Mouse (Mus musculus): ENCODE data around the gene Krtap29-1. TPM values are rescaled to one million over a fixed set of nuclear protein-coding genes. Genes with fewer than 3 reads are reported as not detected.

The Krtap29-1 gene
- polyA plus RNA-seq (2012; rRNA removed): not detected in 2 replicates

GRCm38 (mm10) chr11:99978953-99979352 lies at the start of gene Krtap29-1:
Gene Krtap29-1, minus strand, starts transcription at chr11:99979053.

GRCm38 (mm10) chr11:100016112-100016511 lies 37.3 kb upstream of the Krtap29-1 start, which contains the start of gene Krt33a:
Gene Krt33a, minus strand, starts transcription at chr11:100016212.

GRCm38 (mm10) chr11:99993620-99994383 lies 14.9 kb upstream of the Krtap29-1 start, which contains the start of gene Krtap17-1:
Gene Krtap17-1, minus strand, starts transcription at chr11:99993994.

GRCm38 (mm10) chr11:99986180-99986647 lies 7.4 kb upstream of the Krtap29-1 start, which contains the start of gene Krtap16-1:
Gene Krtap16-1, minus strand, starts transcription at chr11:99986597.

GRCm38 (mm10) chr11:99948175-99948574 lies 30.7 kb downstream of the Krtap29-1 start, which contains the start of gene Krtap9-5:
Gene Krtap9-5, plus strand, starts transcription at chr11:99948475.

GRCm38 (mm10) chr11:99935991-99936390 lies 42.9 kb downstream of the Krtap29-1 start, which contains the start of gene Krtap31-2:
Gene Krtap31-2, plus strand, starts transcription at chr11:99936291.

Other genes with a start within 250 kb of the Krtap29-1 start
- not detected in 2 replicates for gene Gm14180, start 244.8 kb downstream of the Krtap29-1 start, polyA plus RNA-seq (2012; rRNA removed)
- gene Gm11595, start 206.1 kb downstream of the Krtap29-1 start, polyA plus RNA-seq (2012; rRNA removed): not detected in 2 replicates
- gene Krtap4-8, start 198.3 kb downstream of the Krtap29-1 start, polyA plus RNA-seq (2012; rRNA removed): not detected in 2 replicates
- gene Krtap4-9, start 193.9 kb downstream of the Krtap29-1 start, polyA plus RNA-seq (2012; rRNA removed): not detected in 2 replicates
- gene Gm11596, start 185.6 kb downstream of the Krtap29-1 start, polyA plus RNA-seq (2012; rRNA removed): not detected in 2 replicates
- not detected in 2 replicates for gene Gm11569, start 180.1 kb downstream of the Krtap29-1 start, polyA plus RNA-seq (2012; rRNA removed)
- gene Gm11554, start 174.6 kb downstream of the Krtap29-1 start, polyA plus RNA-seq (2012; rRNA removed): not detected in 2 replicates
- gene Krtap4-13, start 169.2 kb downstream of the Krtap29-1 start, polyA plus RNA-seq (2012; rRNA removed): not detected in 2 replicates
- gene Gm11564, start 163.4 kb downstream of the Krtap29-1 start, polyA plus RNA-seq (2012; rRNA removed): not detected in 2 replicates
- not detected in 2 replicates for gene 2300003K06Rik, start 141.0 kb downstream of the Krtap29-1 start, polyA plus RNA-seq (2012; rRNA removed)
- gene Krtap4-16, start 127.4 kb downstream of the Krtap29-1 start, polyA plus RNA-seq (2012; rRNA removed): not detected in 2 replicates
- not detected in 2 replicates for gene Gm11568, start 121.1 kb downstream of the Krtap29-1 start, polyA plus RNA-seq (2012; rRNA removed)
- gene Gm11559, start 114.6 kb downstream of the Krtap29-1 start, polyA plus RNA-seq (2012; rRNA removed): not detected in 2 replicates
- gene Krtap9-1, start 105.7 kb downstream of the Krtap29-1 start, polyA plus RNA-seq (2012; rRNA removed): not detected in 2 replicates
- gene Gm11567, start 99.9 kb downstream of the Krtap29-1 start, polyA plus RNA-seq (2012; rRNA removed): not detected in 2 replicates
- not detected in 2 replicates for gene Krtap31-1, start 71.1 kb downstream of the Krtap29-1 start, polyA plus RNA-seq (2012; rRNA removed)
- not detected in 2 replicates for gene Gm11565, start 64.3 kb downstream of the Krtap29-1 start, polyA plus RNA-seq (2012; rRNA removed)
- not detected in 2 replicates for gene Krtap31-2, start 42.8 kb downstream of the Krtap29-1 start, polyA plus RNA-seq (2012; rRNA removed)
- gene Krtap9-5, start 30.6 kb downstream of the Krtap29-1 start, polyA plus RNA-seq (2012; rRNA removed): not detected in 2 replicates
- gene Krtap16-1, start 7.5 kb upstream of the Krtap29-1 start, polyA plus RNA-seq (2012; rRNA removed): not detected in 2 replicates
- gene Krtap17-1, start 14.9 kb upstream of the Krtap29-1 start, polyA plus RNA-seq (2012; rRNA removed): not detected in 2 replicates
- not detected in 2 replicates for gene Krt33a, start 37.2 kb upstream of the Krtap29-1 start, polyA plus RNA-seq (2012; rRNA removed)
- not detected in 2 replicates for gene Krt33b, start 50.8 kb upstream of the Krtap29-1 start, polyA plus RNA-seq (2012; rRNA removed)
- not detected in 2 replicates for gene Krt34, start 62.5 kb upstream of the Krtap29-1 start, polyA plus RNA-seq (2012; rRNA removed)
- gene Krt31, start 71.5 kb upstream of the Krtap29-1 start, polyA plus RNA-seq (2012; rRNA removed): not detected in 2 replicates
- not detected in 2 replicates for gene Krt32, start 109.2 kb upstream of the Krtap29-1 start, polyA plus RNA-seq (2012; rRNA removed)
- gene Krt35, start 117.2 kb upstream of the Krtap29-1 start, polyA plus RNA-seq (2012; rRNA removed): not detected in 2 replicates
- gene Krt36, start 126.6 kb upstream of the Krtap29-1 start, polyA plus RNA-seq (2012; rRNA removed): not detected in 2 replicates
- not detected in 2 replicates for gene Krt13, start 142.5 kb upstream of the Krtap29-1 start, polyA plus RNA-seq (2012; rRNA removed)
- gene Krt15, start 156.9 kb upstream of the Krtap29-1 start, polyA plus RNA-seq (2012; rRNA removed): 0.02 TPM in 1 of 2 replicates, not detected in the other
- gene Krt19, start 169.6 kb upstream of the Krtap29-1 start, polyA plus RNA-seq (2012; rRNA removed): 7.7 and 10.3 TPM in 2 replicates
- gene Krt9, start 214.2 kb upstream of the Krtap29-1 start, polyA plus RNA-seq (2012; rRNA removed): not detected in 2 replicates
- 0.66 and 0.87 TPM in 2 replicates for gene Krt14, start 228.5 kb upstream of the Krtap29-1 start, polyA plus RNA-seq (2012; rRNA removed)

All from liver, embryonic 18 days (tissue).